Mouse (Mus musculus) megakaryocyte, embryonic 14.5 days (primary cell): ENCODE results near the gene Lrrc10.

Experiments
- FLI1 ChIP-seq: IDR thresholded peaks from 2 replicates; pipeline ENCODE4 v1.6.1; 2012; ENCODE audit warnings: low read length, inconsistent platforms, mixed read lengths
- GATA1 ChIP-seq: IDR thresholded peaks from 3 replicates; pipeline ENCODE4 v1.6.1; 2012; ENCODE audit warnings: mixed read lengths, low read length, inconsistent platforms, borderline replicate concordance

DNA sequence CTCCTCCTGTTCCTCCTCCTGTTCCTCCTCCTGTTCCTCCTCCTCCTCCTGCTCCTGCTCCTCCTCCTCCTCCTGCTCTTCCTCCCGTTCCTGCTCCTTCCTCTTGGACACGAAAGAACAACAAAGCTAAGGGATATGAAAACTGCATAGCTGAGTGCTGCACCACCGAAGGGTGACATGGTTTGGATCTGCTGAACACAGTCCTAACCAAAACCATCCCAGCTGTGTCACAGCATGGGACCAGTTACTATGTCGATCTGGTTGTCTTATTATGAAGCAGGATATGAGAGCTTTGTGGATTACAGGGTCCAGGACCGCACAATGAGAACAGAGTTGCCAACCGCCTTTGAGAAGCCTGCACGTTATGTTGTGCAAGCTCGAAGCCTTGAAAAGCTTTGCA is 19.0 kb upstream of the Lrrc10 start:
- no peak for TF ChIP-seq GATA1
- no peak for TF ChIP-seq FLI1
